Mouse (Mus musculus) kidney, postnatal 25 days (tissue): ENCODE data around the gene Scgb1a1.
"Not testable (repeated sequence)": the region's sequence is repeated elsewhere in the genome, so short reads cannot be mapped to it uniquely, and the experiment has no call there.

ENCODE experiments used
- DNase-seq, 2 experiments: peaks; one replicate each; pipeline ENCODE4 v3.0.0; 2021; ENCODE audit warnings: mixed read lengths in 2 of 2

The Scgb1a1 gene

DNA sequence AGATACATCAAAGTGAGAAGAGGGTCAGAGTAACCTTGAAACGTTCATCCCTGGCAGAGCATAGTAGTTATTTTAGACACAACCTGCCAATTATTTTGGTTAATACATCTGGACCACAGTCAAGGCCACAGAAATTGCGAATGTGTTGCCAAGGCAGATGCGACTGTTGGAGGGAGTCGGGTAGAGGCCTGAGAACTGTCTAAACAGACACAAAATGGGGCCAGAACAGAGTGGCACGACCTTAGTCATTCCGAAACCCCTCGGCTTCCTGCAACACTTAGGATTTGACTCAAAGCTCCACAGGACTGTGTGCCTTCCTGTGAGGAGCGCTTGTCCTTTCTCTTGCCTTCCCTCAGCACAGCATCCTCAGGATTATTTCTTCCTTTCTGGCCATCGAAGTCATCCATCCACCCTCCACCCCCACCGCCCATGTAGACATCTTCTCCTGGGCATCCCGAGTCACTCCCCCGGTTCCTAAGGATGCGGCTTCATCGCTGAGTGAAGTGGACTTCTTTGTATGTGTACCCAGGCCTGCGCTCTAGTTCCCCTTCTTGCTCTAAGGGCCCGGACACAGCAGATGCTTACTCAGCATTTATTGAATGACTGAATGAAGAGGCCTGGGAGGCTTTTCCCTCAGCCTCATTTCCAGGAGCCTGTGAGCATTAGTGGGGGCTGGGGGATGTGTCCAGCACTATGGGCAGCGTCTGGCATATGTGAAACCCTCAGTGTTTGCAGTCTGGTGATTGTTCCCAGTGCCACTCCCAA lies 12.7 kb upstream of the Scgb1a1 start:
- DNase-seq, result no peak

DNA sequence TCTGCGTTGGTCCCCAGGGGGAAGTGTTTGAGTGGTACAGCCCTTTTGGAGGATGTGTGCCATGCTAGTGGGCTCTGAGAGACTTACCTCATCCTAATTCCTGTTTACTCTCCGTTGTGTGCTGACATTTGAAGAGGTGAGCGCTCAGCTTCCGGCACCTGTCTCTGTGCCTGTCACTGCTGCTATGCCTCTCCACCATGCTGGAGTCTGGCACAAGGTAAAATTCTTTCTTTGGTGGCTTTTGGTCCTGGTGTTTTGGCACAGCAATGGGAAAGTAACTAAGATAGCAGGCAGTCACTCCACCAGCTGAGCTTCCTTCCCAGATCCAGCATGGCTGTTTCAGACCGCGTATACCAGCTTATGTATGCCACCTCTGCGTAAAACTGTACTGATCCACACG lies 12.0 kb upstream of the Scgb1a1 start:
- no peak for DNase-seq

DNA sequence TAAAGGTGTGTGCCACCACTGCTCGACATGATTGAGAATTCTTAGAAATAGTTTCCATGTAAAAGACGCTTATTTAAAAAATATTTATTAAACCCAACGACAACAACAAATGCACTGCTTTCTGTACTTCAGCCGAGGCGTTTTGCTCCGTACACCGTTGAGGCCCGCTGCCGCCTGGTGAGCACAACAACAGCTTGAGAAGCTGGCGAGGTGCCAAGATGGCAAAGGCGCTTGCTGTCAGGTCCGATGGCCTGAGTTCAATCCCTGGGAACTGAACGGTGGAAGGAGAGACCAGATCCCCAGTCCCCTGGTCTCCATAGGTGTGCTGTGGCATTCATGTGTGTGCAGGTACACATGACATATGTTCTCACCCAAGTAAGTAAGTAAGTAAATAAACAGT lies 9.7 kb upstream of the Scgb1a1 start:
- no peak for DNase-seq

DNA sequence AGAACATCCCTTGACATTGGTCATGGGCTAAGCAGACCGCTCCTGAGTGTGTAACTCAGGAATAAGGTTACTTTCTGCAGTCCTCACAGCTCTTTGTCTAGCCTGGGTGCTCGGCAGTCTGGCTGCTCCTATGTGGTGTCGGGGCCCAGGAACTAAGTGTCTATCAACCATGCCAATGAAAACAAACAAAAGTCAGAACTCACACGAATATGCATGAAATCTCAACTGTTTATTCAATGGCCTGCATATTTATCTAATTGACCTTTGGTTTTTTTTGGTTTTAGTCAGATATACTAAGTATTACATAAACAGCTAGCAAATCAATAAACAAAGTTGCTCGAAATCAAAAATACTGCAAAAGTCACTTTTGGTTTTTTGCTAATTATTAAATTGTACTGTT lies 7.4 kb upstream of the Scgb1a1 start:
- DNase-seq, result no peak

DNA sequence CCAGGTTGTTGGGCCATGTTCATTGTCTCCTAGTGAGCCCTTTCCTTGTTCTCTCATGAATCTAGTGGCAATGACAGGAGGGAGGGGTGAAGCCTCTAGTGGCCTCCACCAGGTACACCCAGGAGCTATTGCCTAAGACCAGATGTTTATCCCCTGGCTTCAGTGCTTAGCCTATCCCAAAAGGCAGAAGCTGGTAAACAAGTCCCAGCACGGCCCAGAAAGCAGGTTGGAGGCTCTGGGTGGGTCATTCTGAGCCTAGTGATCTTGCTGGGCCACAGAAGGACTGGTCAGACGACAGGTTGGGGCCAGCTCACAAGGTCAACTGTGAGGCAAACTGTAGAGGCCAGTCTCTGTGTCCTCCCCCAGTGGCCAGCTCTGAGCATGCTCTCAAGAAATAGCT lies 3.0 kb upstream of the Scgb1a1 start:
- no peak for DNase-seq

DNA sequence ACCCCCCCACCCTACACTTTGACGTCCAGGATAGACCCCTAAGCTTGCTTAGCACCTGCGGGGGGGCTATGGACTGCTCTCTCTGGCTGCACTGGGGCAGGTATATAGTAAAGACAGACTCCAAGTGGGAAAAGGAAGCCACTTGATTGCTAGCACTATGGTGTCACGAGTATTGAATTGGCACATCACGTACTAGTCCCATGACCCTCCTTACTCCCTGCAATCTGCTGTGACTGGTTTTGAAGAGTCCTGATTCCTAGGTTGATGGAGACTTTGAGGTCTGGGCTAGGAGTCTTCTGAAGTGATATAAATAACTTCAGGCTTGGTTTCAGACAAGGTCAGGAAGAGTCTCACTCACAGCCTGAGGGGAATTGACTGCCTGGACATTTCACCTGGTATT lies 2.4 kb upstream of the Scgb1a1 start:
- DNase-seq, result no peak

DNA sequence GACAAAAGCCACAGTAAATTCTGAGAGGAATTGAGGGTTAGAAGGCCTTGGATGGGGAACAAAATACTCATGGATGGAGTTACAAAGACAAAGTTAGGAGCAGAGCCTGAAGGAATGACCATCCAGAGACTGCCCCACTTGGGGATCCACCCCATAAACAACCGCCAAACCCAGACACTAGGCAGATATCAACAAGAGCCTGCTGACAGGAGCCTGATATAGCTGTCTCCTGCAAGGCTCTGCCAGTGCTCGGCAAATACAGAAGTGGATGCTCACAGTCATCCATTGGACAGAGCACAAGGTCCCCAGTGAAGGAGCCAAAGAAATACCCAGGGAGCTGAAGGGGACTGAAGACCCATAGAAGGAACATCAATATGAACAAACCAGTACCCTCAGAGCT lies 3.9 kb downstream of the Scgb1a1 start:
- DNase-seq, result not testable (repeated sequence)

DNA sequence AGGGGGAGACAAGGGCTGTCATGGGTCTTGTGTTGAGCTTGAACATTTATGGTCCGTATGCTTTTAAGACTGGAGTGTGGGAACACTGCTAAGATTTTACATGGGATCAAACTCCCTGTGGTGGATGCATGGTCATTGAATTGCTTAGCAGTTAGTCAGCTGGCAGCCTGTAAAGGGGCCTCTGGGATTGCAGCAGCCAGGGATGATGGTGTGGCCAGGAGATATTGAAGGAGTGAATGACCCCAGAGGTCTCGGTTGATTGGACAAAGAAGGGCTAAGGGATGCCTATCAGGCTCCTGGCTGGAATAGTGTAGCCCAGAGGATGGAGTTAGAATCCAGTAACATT lies 4.8 kb downstream of the Scgb1a1 start:
- no peak for DNase-seq

DNA sequence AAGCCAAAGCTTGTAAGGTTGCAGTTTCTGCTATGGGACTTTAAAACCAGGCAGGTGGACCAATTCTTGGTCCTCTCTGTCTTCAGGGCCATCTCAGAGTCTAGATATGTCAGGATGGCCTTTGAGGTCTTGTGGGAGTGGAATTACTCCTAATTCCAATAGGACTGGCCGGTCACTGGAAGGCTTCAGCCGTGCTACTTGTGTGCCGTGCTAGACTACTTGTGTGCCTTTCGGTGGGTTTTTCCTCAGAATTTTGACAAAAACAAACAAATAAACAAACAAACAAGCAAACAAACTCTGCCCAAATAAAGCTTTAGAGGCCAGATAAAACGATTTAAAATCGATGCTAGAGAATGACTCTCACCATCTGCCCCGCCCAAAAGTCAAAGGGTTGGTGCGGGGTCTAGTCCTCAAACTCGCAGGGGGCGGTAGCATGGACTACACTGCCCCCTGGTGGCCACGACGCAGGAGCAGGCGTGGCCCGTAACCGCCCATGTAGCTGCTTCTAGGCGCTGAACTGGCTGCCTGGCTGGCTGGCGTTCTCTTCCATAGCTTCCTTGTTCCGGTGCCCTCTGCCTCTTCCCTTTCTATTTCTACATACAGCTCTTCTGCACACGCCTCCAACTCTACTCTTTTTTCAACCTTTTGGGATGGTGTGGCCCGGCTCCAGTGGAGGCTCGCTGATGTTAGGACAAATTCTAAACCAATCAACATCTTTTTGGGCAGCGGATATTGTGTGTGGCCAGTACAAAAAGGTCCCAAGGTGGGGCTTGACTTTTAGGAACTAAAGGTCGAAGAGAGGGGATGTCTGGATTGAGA lies 5.4 kb downstream of the Scgb1a1 start:
- peak; percentile 87 for DNase-seq

DNA sequence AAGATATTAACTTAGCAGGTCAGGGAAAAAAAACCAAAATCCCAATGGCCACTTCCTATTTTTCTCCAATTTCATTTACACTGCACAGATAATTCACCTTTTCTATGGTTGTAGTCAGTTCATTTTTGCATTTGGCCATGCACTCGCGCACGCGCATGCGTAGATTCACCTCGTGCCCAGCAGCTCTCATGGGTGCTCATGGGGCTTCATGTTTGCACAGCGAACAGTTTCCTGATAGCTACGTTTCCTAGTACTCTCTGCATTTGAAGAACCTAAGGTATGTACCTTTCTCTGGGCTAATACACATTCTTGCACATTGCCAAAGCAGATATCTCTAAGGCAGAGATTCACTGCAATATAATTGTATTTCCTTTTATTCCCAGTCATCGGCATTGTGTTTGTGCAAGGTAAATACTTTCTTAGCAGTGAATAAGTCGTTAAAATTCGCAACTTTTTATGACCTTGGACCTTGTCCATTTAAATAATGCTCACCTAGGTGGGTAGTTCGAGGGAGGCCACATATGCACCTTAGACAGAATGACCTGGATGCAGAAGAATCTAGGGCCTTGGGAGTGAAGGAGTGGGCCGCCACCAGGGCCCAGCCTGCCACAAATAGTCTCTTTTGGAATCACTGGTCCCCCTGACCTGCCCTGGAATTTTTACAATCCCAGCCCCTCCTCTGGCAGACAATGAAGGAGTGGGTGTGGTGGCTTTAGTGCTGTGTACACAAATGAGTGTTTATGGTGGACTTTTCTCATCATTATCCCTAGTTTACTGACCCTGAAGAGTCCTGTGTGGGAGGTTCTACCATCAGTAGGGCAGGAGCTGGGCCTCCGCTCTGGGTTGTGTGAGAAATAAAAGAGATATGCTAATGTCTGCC lies 6.2 kb downstream of the Scgb1a1 start:
- no peak for DNase-seq

DNA sequence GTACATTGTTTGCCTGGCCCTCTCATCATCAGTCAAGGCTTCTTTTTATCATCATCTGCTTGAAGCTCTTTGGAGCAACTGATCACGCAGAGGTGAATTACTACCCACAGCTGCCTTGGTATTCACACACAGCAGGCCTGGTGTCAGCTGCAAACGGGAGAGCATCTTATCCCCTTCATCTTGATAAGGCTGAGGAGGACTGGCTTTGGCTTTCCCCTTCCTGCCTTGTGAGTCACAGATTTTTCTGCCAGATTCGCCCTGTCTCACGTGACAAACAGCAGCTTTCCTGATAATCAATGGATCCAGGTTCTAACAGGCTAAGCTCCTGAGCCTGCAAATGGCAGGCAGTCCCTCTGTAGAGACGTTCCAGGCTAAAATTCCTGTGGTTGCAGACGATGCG lies 7.8 kb downstream of the Scgb1a1 start:
- no peak for DNase-seq

DNA sequence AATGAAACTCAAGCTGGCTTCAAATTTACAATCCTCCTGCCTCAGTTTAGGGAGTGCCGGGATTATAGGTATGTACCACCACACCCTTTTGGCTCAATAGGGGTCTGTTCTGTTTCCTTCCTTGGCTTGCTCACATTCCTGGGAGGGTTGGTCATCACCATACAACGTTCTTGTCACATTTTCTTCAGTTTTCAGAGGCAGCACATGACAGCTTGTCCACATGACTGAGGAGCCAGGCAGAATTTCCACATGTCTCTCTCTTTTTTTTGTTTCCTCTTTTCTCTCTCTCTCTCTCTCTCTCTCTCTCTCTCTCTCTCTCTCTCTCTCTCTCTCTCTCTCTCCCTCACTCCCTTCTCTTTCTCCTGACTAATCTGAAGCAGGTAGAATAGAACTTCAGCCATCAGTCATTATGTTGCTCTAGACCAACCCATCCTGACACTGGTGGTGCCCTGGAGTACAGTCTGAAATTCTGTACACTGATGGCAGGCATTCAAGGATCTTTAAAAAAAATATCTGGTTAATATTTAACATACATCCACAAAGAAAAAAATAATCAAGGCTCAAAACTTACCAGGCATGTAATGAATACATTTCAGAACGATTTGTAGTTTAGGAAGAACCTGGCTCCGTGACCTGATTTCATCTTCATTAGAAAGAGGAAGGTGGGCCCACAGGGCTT lies 10.6 kb downstream of the Scgb1a1 start:
- DNase-seq, result no peak

DNA sequence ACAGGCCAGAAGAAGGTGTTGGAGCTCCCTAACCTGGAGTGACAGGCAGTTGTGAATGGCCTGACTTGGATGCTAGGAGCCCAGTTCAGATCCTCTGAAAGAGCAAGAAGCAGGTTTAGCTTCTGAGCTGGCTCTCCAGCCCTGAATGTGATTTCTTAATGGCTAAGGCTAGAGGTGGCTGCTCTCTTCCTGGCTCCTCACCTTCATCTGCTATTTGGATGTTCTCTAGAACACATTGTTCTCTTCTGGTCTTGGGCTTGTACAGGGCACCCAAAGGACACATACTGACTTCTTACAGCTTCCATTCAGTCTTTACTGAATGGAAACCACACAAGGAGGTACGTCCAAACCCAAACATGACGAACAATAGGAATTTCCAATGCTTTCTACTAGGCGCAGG lies 11.7 kb downstream of the Scgb1a1 start:
- no peak for DNase-seq

DNA sequence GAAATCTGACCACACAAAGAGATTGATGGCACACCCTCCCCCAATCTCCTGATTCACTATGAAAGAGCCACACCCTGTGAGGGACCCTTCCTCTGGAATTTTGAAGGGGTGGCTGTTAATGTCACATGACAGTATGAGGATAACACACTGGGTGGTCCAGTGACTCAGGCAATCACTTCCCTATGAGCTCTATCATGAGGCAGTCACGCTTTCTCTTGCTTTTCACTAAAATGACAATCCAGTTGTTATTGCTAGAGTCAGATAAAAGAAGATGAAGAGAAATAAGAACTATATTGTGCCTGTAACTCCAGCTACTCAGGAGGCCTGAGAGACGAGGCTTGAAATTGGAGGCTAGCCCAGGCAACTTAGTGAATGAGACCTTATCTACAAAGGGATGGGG lies 12.2 kb downstream of the Scgb1a1 start:
- DNase-seq, result no peak

DNA sequence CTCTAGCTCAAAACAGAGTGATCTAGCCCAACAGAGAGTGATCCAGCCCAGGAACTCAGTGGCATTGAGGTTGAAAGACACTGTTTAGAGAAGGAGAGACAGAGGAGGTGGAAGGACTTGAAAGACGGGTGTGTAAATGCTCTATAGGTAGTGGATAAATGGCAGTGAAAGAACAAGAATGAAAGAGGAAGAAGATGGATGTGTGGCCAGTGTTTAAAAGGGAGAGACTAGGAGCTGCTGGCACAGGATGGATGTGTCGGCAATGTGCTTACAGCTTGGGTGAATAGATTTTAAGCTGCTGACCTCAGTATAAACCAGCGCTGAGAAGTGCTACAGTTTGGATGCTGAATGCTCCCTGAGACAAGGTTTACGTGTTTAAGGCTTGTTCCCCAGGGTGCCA lies 13.3 kb downstream of the Scgb1a1 start:
- no peak for DNase-seq

DNA sequence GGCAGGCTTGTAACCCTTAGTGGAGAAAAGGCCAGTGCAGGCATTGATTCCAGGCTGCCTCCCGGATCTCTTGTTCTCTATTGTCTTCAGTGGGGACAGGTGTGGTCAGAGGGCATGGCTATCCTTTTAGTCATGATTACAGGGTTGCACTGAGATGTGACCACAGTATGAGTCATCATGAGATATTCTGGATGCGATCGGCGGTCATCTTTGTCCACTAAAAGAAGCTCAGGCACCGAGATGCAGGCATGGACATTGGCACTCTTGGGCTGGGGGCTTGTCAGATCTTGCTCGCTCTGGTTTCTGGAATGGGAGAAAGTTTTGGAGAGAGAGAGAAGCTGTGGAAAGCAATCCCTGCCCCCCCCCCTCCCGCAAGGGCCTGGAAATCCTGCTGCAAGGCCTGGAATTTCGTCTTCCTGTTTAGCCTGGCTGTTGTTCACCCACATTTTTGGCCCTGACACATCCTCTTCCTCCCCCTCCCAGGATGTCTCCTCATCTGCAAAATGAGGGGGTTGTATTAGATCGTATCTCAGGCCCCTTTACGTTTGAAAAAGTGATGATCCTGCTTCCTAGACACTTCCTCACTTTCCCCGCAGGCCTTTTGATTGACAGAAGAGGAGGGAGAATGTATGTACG lies 13.9 kb downstream of the Scgb1a1 start:
- no peak for DNase-seq

DNA sequence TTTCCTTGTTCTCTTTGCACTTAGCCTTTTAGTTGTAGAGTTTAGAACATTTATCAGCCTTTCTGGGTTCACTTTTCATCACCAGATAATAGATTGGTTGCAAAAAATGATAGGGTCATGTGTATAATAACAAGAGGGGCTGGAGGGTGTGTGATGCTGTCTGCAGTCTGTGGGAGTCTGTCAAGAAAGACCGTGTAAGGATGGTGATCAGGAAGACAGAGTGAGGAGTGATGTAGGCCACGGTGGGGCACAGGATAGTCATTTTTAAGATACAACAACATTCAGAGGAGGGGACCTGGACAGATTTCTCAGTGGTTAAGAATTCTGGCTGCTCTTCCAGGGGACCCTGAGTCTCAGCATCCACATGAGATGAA lies 15.6 kb downstream of the Scgb1a1 start:
- no peak for DNase-seq

DNA sequence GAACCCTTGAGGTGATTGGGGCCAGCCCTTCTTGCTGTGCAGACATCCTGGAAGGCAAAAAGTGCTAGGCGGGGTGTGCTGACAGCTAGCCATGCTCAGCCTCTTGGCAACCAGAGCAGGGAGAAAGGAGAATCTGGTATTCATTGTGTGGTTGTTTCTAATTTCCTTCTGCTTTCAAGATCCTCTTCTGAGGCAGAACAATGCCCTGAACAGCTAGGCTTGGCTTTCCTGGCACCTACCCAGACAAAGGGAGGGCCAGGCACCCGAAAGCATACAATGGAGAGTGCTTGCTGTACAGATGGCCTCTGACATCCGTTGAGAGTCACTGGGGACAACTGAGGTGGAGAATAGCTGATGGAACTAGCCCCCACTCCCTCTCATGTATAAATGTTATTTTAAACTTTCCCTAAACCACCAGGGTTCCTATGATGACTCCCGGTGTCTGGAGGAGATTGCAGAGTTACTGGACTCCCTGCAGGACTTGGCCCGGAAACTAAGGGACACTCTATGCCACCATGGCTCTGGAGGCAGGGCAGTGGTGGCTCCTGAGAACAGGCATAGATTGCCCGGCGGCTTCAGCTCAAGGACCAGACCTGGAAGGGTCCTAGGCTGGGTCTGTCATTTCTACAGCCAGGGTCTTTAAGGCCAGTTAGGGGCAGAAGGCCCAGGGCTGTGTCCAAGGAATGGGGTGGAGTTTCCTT lies 16.2 kb downstream of the Scgb1a1 start:
- peak; percentile 72 to 82 for DNase-seq

DNA sequence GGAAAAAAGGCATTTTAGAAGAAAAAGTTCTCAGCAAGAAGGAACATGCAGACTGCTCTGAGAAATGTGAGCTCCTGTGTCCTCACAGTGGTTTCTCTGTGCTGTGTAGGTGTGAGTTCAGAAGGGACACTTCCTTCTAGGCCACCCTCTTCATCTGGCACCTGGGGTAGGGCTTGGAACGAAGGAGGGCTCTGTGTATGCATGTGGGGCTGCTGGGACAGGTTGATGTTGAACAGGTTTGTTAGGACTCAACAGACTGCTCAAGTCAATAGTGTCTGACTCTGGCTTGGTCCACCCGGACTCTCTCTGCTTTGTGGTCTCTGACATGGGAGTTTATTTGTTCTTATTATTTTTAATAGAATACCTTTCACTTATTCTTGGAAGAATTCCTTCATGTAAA lies 17.4 kb downstream of the Scgb1a1 start:
- no peak for DNase-seq

DNA sequence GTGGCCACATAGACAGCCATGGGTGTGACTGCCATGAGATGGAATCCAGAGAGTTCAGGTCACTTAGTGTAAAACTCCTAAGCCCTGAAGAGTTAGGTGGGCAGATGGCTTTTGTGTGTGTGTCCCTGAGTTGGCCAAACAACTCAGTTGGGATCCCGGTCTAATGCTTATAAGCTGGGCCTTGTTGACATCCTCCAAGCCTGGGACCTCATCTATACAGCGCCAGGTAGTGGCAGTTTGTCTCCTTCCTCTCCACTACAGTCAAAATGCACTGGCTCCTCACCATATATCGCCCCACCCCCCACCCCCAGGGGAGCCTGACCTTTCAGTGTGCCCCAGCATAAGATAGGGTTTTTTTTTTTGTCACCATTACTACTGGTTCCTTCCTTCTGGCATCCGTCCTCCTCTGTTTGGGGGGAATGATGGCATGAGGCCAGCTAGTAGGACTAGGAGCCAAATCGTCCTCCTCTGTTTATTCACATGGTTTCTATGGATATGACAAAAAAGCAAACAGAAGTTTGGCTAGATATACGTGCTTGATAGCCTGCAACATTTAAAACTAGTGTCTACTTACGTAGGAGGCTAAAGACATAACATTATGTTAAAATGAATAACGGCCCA lies 18.0 kb downstream of the Scgb1a1 start:
- DNase-seq, result peak in 1 of 2 experiments; percentile 38

DNA sequence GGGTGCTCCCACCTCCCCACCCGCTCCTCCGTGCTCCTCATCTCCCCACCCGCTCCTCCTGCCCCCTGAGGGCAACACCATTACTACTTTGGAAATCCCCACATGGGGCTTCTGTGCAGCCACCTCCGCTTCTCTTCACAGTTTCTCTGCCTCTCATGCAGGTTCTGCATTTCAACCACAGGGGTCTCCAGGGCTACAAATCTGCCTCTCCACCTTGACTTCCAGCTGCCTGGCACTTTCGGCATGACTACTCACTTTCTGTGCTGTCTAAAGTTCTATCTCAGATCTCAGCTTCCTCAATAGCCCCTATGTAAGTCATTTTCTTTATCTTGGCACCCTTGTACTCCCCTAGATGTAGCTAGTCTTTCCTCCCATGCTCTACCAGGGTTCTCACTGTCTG lies 20.5 kb downstream of the Scgb1a1 start:
- DNase-seq, result no peak
